Mouse (Mus musculus) left cerebral cortex, postnatal 36 days (tissue): ENCODE data around the gene Gm11938. TPM values are rescaled to one million over a fixed set of nuclear protein-coding genes. Genes with fewer than 3 reads are reported as not detected.
A peak's percentile ranks its signal among the peaks of the same experiment; 100 is the strongest.

Experiments used
- DNase-seq, 2 experiments: peaks; one replicate each; pipeline ENCODE4 v3.0.0; 2021 to 2022; ENCODE audit warnings: low spot score in 2 of 2, mixed read lengths in 1 of 2
- intact Hi-C: fragments of 180-260 bp; cut with DNase I; formaldehyde crosslinking; loops from one replicate; pipeline ENCODE4 v1.15.1; 2025
- total RNA-seq, 2 experiments: library from RNA; stranded (reverse); gene quantifications; 2 replicates each; pipeline ENCODE4 v1.2.3; 2021

Gm11938 gene
- total RNA-seq, 2 experiments from 2014 or later: not detected

GRCm38 (mm10) chr11:99581051-99581450, 22.1 kb downstream of the Gm11938 start:
- intact Hi-C loops: no loop called here
- no peak for DNase-seq

- DNase-seq: no peak
- intact Hi-C loops: no loop called here
These were observed 22.5 kb downstream of the Gm11938 start, which contains the start of gene Krtap1-5 for GRCm38 (mm10) chr11:99580636-99581035. Gene Krtap1-5 (minus strand): TSS chr11:99581016.

- peak; percentile 53 to 55 for DNase-seq
- intact Hi-C loops: loop anchor here (2.0 to 10.0 kb wide), 3 partner anchors 109 to 721 kb away; partner anchors contain the start of gene Krt10
These were observed 29.0 kb downstream of the Gm11938 start for GRCm38 (mm10) chr11:99574106-99574505.

- intact Hi-C loops: loop anchor here (10.0 kb wide), 2 partner anchors 188 to 722 kb away; partner anchors contain the start of gene Krt10
These were observed 29.9 kb downstream of the Gm11938 start for GRCm38 (mm10) chr11:99573164-99573563.

GRCm38 (mm10) chr11:99566530-99566929, 36.6 kb downstream of the Gm11938 start, which contains the start of gene Krtap3-1:
Gene Krtap3-1 (minus strand): TSS chr11:99566630.
- intact Hi-C loops: no loop called here
- no peak for DNase-seq

More at GRCm38 (mm10) chr11:99573164-99573563, 29.9 kb downstream of the Gm11938 start:
- DNase-seq: no peak

- DNase-seq: no peak
- intact Hi-C loops: no loop called here
These were observed 40.5 kb downstream of the Gm11938 start for GRCm38 (mm10) chr11:99562580-99562979.

GRCm38 (mm10) chr11:99559366-99559765, 43.7 kb downstream of the Gm11938 start, which contains the start of gene Gm11939:
Gene Gm11939 (minus strand): TSS chr11:99559466.
- no peak for DNase-seq
- intact Hi-C loops: no loop called here

- DNase-seq: no peak
These were observed 44.9 kb downstream of the Gm11938 start for GRCm38 (mm10) chr11:99557976-99558745.

GRCm38 (mm10) chr11:99556753-99557152, 46.4 kb downstream of the Gm11938 start, which contains the start of gene Krtap3-2:
Gene Krtap3-2 (minus strand): TSS chr11:99556853.
- intact Hi-C loops: no loop called here

More at GRCm38 (mm10) chr11:99557976-99558745, 44.9 kb downstream of the Gm11938 start:
- intact Hi-C loops: no loop called here

GRCm38 (mm10) chr11:99556195-99556594, 46.9 kb downstream of the Gm11938 start:
- no peak for DNase-seq
- intact Hi-C loops: no loop called here

More at GRCm38 (mm10) chr11:99556753-99557152, 46.4 kb downstream of the Gm11938 start, which contains the start of gene Krtap3-2:
- DNase-seq: no peak

Other genes with a start within 250 kb of the Gm11938 start
- gene Krt28, start 228.4 kb downstream of the Gm11938 start, total RNA-seq: not detected
- 10 to 100 TPM in 1 of 2 experiments, 1 to 10 TPM in 1; 9.7 to 12.4 TPM for gene Krt10, start 213.9 kb downstream of the Gm11938 start, total RNA-seq
- 10 to 100 TPM in 1 of 2 experiments, 1 to 10 TPM in 1; 9.4 to 13.4 TPM for gene Krt12, start 181.0 kb downstream of the Gm11938 start, total RNA-seq
- gene Krt20, start 165.2 kb downstream of the Gm11938 start, total RNA-seq: not detected
- not detected for gene Krt23, start 110.2 kb downstream of the Gm11938 start, total RNA-seq
- not detected for gene Krt39, start 82.0 kb downstream of the Gm11938 start, total RNA-seq
- gene Krt40, start 60.1 kb downstream of the Gm11938 start, total RNA-seq: not detected
- gene Krtap3-3, start 52.4 kb downstream of the Gm11938 start, total RNA-seq: not detected
- not detected for gene Krtap3-2, start 46.5 kb downstream of the Gm11938 start, total RNA-seq
- gene Gm11939, start 43.8 kb downstream of the Gm11938 start, total RNA-seq: not detected
- not detected for gene Krtap3-1, start 36.7 kb downstream of the Gm11938 start, total RNA-seq
- gene Krtap1-5, start 22.3 kb downstream of the Gm11938 start, total RNA-seq: not detected
- gene Krtap1-4, start 19.7 kb downstream of the Gm11938 start, total RNA-seq: not detected
- gene Krtap1-3, start 12.0 kb downstream of the Gm11938 start, total RNA-seq: not detected
- gene Krtap9-3, start 5.2 kb downstream of the Gm11938 start, total RNA-seq: not detected
- not detected for gene Gm11937, start 6.9 kb upstream of the Gm11938 start, total RNA-seq
- not detected for gene Krtap2-4, start 11.5 kb upstream of the Gm11938 start, total RNA-seq
- gene Gm11562, start 17.1 kb upstream of the Gm11938 start, total RNA-seq: not detected
- not detected for gene Krtap4-1, start 24.9 kb upstream of the Gm11938 start, total RNA-seq
- gene Krtap4-2, start 31.8 kb upstream of the Gm11938 start, total RNA-seq: not detected
- gene Krtap4-7, start 40.8 kb upstream of the Gm11938 start, total RNA-seq: not detected
- not detected for gene Gm11555, start 46.9 kb upstream of the Gm11938 start, total RNA-seq
- gene Gm11563, start 55.7 kb upstream of the Gm11938 start, total RNA-seq: not detected
- not detected for gene Krtap4-6, start 62.7 kb upstream of the Gm11938 start, total RNA-seq
- not detected for gene Gm14190, start 87.4 kb upstream of the Gm11938 start, total RNA-seq
- not detected for gene Gm14180, start 131.0 kb upstream of the Gm11938 start, total RNA-seq
- not detected for gene Gm11595, start 169.6 kb upstream of the Gm11938 start, total RNA-seq
- gene Krtap4-8, start 177.4 kb upstream of the Gm11938 start, total RNA-seq: not detected
- gene Krtap4-9, start 181.9 kb upstream of the Gm11938 start, total RNA-seq: not detected
- gene Gm11596, start 190.2 kb upstream of the Gm11938 start, total RNA-seq: not detected
- not detected for gene Gm11569, start 195.6 kb upstream of the Gm11938 start, total RNA-seq
- gene Gm11554, start 201.1 kb upstream of the Gm11938 start, total RNA-seq: not detected
- not detected for gene Krtap4-13, start 206.6 kb upstream of the Gm11938 start, total RNA-seq
- not detected for gene Gm11564, start 212.4 kb upstream of the Gm11938 start, total RNA-seq
- gene 2300003K06Rik, start 234.8 kb upstream of the Gm11938 start, total RNA-seq: not detected
- gene Krtap4-16, start 248.3 kb upstream of the Gm11938 start, total RNA-seq: not detected